Mouse (Mus musculus) hindbrain, embryonic 14.5 days (tissue): ENCODE data around the gene Eprs. TPM values are rescaled to one million over a fixed set of nuclear protein-coding genes. Genes with fewer than 3 reads are reported as not detected.
A peak's percentile ranks its signal among the peaks of the same experiment; 100 is the strongest.

Experiments
- ATAC-seq: fragments of 200-750 bp; cut with Nextera tagmentation; 2 replicates; pipeline ENCODE4 v1.8.0; 2017; ENCODE audit warnings: moderate number of reproducible peaks, mild to moderate bottlenecking, moderate TSS enrichment, moderate library complexity; ENCODE audit not compliant: low FRiP score
- DNase-seq: peaks from one replicate; pipeline ENCODE4 v3.0.0-alpha.2; 2015; ENCODE audit warnings: low spot score
- H3K27ac ChIP-seq: fragments of 300-500 bp; sonication (generic); 2 replicates; pipeline ENCODE4 v1.5.1; 2014; ENCODE audit warnings: mild to moderate bottlenecking, moderate library complexity
- H3K27me3 ChIP-seq: fragments of 300-500 bp; sonication (generic); 2 replicates; pipeline ENCODE4 v1.6.1; 2014; ENCODE audit warnings: mild to moderate bottlenecking, low read length, mixed read lengths; ENCODE audit not compliant: control insufficient read depth, insufficient read depth
- H3K36me3 ChIP-seq: fragments of 300-500 bp; sonication (generic); replicated peaks from 2 replicates; pipeline ENCODE4 v1.6.1; 2014; ENCODE audit not compliant: control insufficient read depth, insufficient read depth
- H3K4me1 ChIP-seq: fragments of 300-500 bp; sonication (generic); replicated peaks from 2 replicates; pipeline ENCODE4 v1.6.1; 2014; ENCODE audit warnings: antibody characterized with exemption, low read length, mixed read lengths; ENCODE audit not compliant: control insufficient read depth, insufficient read depth
- H3K4me2 ChIP-seq: fragments of 300-500 bp; sonication (generic); replicated peaks from 2 replicates; pipeline ENCODE4 v1.6.1; 2014; ENCODE audit warnings: mild to moderate bottlenecking, moderate library complexity
- H3K4me3 ChIP-seq: fragments of 300-500 bp; sonication (generic); replicated peaks from 2 replicates; pipeline ENCODE4 v1.5.1; 2014; ENCODE audit warnings: mild to moderate bottlenecking, low read length
- H3K9ac ChIP-seq: fragments of 300-500 bp; sonication (generic); 2 replicates; pipeline ENCODE4 v1.6.1; 2014
- H3K9me3 ChIP-seq: fragments of 300-500 bp; sonication (generic); 2 replicates; pipeline ENCODE4 v1.6.1; 2016; ENCODE audit warnings: low read length; ENCODE audit not compliant: control insufficient read depth
- WGBS: fragments of 180-500 bp; shearing (Covaris S2); extraction: QIAGEN DNeasy Blood & Tissue Kit; methylation state at CpG from one replicate; pipeline ENCODE4 v1.1.7; 2014; 5-methylcytosine and 5-hydroxymethylcytosine counted together
- polyA plus RNA-seq: library from polyadenylated mRNA; unstranded; fragments of >200 nt; fragmentation: Nextera tagmentation; extraction: Ambion mirVana; gene quantifications from 2 replicates; pipeline ENCODE4 v1.2.1, GENCODE M21; 2014

Gene Eprs
- polyA plus RNA-seq, 1 experiment from 2014 or later: 142 TPM

GRCm38 (mm10) chr1:185452461-185452860, 89.6 kb downstream of the Eprs start:
- H3K4me1 ChIP-seq: 0 out of 2 replicates have a peak, but pooled peaks cover 13% of the 10 kb centered on the region
- no peak overlapping the region for H3K9ac ChIP-seq
- no peaks in the 10 kb centered on the region for H3K9me3 ChIP-seq
- no peak for DNase-seq
- H3K36me3 ChIP-seq: no peaks in the 10 kb centered on the region
- no peak overlapping the region for H3K27ac ChIP-seq
- WGBS: 94% methylated on average over 6 of the region's 6 CpGs
- no peak overlapping the region for H3K4me2 ChIP-seq
- no peak for ATAC-seq
- H3K4me3 ChIP-seq: no peak overlapping the region
- peaks cover 16% of the 10 kb centered on the region; the same call in 1 of the 2 replicates for H3K27me3 ChIP-seq

GRCm38 (mm10) chr1:185454144-185454543, 91.3 kb downstream of the Eprs start:
- no peak overlapping the region for H3K27ac ChIP-seq
- 0 out of 2 replicates have a peak, but pooled peaks cover 13% of the 10 kb centered on the region for H3K4me1 ChIP-seq
- H3K27me3 ChIP-seq: peaks cover 16% of the 10 kb centered on the region; the same call in 1 of the 2 replicates
- peak overlapping the region; percentile 84 for H3K4me2 ChIP-seq
- peak overlapping the region; percentile 64 for H3K4me3 ChIP-seq
- ATAC-seq (peak; percentile 29; the same call in 1 of the 2 replicates), DNase-seq (no peak)
- H3K36me3 ChIP-seq: no peaks in the 10 kb centered on the region
- no peaks in the 10 kb centered on the region for H3K9me3 ChIP-seq
- 36% methylated on average over 4 of the region's 4 CpGs for WGBS
- peak overlapping the region; percentile 74; the same call in 1 of the 2 replicates for H3K9ac ChIP-seq

- Histone ChIP-seq H3K9me3 (no peaks in the 10 kb centered on the region), H3K4me2 (peak within 1 kb of the TSS; percentile 84), H3K4me3 (peak within 1 kb of the TSS; percentile 64), H3K27me3 (peaks cover 16% of the 10 kb centered on the region; the same call in 1 of the 2 replicates), H3K27ac (no peak within 1 kb of the TSS), H3K36me3 (no peaks in the 10 kb centered on the region), H3K9ac (peak within 1 kb of the TSS; percentile 74), H3K4me1 (0 out of 2 replicates have a peak, but pooled peaks cover 13% of the 10 kb centered on the region)
- ATAC-seq (peak; percentile 79), DNase-seq (peak; percentile 67)
- under 1% methylated on average over 18 of the region's 18 CpGs for WGBS
Observed at GRCm38 (mm10) chr1:185454575-185454954, 91.7 kb downstream of the Eprs start, which contains the start of gene Slc30a10. TSS of gene Slc30a10 (plus strand) at chr1:185454848.

DNA sequence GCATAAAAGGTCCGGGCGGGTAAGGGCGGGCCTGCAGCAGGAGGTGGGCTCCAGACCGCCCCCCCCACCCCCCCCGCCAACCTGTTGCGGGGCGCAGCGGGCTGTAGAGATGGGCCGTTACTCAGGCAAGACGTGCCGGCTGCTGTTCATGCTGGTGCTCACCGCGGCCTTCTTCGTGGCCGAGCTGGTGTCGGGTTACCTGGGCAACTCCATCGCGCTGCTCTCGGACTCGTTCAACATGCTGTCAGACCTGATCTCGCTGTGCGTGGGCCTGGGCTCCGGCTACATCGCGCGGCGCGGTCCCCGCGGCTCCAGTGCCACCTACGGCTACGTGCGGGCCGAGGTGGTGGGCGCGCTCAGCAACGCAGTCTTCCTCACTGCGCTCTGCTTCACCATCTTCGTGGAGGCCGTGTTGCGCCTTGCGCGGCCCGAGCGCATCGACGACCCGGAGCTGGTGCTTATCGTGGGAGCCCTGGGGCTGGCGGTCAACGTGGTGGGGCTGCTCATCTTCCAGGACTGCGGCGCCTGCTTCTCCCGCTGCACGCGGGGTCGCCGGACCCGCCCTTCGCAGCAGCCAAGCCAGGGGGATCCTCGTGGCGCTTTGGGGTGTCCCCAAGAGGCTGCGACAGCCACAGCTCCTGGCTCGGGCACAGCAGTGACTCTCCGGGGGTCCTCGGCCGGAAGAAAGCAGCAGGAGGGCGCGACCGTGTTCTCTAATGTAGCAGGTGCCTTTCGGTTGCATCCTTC, 92.3 kb downstream of the Eprs start:
- WGBS: under 1% methylated on average over 67 of the region's 71 CpGs
- H3K4me2 ChIP-seq: peak overlapping the region; percentile 84
- peak overlapping the region; percentile 74 for H3K9ac ChIP-seq
- H3K4me3 ChIP-seq: peak overlapping the region; percentile 64
- no peaks in the 10 kb centered on the region for H3K36me3 ChIP-seq
- peak; percentile 81 for ATAC-seq
- peaks cover 16% of the 10 kb centered on the region; the same call in 1 of the 2 replicates for H3K27me3 ChIP-seq
- peak; percentile 46 for DNase-seq
- H3K27ac ChIP-seq: no peak overlapping the region
- 0 out of 2 replicates have a peak, but pooled peaks cover 13% of the 10 kb centered on the region for H3K4me1 ChIP-seq
- no peaks in the 10 kb centered on the region for H3K9me3 ChIP-seq

DNA sequence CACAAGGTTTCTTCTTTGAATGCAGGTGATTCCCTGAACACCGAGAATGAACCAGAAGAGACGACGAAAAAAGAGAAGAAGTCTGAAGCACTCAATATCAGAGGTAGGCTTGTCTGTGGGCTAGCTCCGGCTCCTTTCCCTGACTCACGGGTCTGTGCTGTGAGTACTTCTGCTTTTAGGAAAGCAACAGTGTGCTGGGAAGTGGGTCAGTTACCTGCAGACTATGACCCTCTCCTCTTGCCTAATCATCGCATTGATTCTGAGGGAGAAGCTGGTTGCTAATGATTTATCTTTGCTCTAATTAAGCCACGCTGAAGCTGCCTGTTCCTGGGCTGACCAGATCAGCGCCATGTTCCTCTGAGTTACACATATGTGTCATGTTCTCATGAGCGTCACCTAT, 93.5 kb downstream of the Eprs start:
- H3K4me3 ChIP-seq: peak overlapping the region; percentile 64
- H3K9ac ChIP-seq: no peak overlapping the region
- DNase-seq (no peak), ATAC-seq (no peak)
- H3K4me1 ChIP-seq: 0 out of 2 replicates have a peak, but pooled peaks cover 13% of the 10 kb centered on the region
- H3K27me3 ChIP-seq: peaks cover 16% of the 10 kb centered on the region; the same call in 1 of the 2 replicates
- WGBS: 85% methylated on average over 9 of the region's 9 CpGs
- H3K9me3 ChIP-seq: no peaks in the 10 kb centered on the region
- H3K36me3 ChIP-seq: no peaks in the 10 kb centered on the region
- peak overlapping the region; percentile 84 for H3K4me2 ChIP-seq
- H3K27ac ChIP-seq: no peak overlapping the region

DNA sequence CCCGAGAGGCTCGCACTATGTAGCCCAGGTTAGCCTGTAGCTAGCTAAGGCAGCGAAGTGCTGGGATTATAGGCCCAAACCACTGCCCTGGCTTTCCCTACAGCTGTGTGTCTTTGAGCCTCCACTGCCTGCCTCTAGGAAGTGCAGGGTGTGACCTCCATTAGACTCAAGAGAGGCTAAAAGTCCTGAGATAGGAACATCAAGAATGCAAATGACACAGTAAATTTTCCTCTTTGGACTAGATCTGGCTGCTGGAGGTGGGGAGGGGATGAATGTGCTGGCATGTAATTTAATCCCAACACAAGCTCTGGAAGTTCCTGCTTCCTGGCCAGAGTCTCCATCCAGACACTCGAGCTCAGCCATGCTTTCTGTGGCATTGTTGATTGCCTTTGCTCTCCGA, 97.3 kb downstream of the Eprs start:
- H3K27ac ChIP-seq: no peak overlapping the region

GRCm38 (mm10) chr1:185462889-185463288, 100.0 kb downstream of the Eprs start:
- WGBS: 59% methylated on average over 5 of the region's 5 CpGs
- no peaks in the 10 kb centered on the region for H3K27me3 ChIP-seq
- no peak overlapping the region for H3K9ac ChIP-seq
- no peak overlapping the region for H3K4me3 ChIP-seq
- peaks cover 9% of the 10 kb centered on the region for H3K36me3 ChIP-seq
- H3K9me3 ChIP-seq: no peaks in the 10 kb centered on the region
- ATAC-seq: no peak
- H3K27ac ChIP-seq: no peak overlapping the region
- H3K4me1 ChIP-seq: no peaks in the 10 kb centered on the region
- no peak overlapping the region for H3K4me2 ChIP-seq
- DNase-seq: no peak

More for the DNA sequence above, 97.3 kb downstream of the Eprs start:
- ATAC-seq (no peak), DNase-seq (no peak)
- H3K27me3 ChIP-seq: peaks cover 10% of the 10 kb centered on the region; the same call in 1 of the 2 replicates
- 88% methylated on average over 5 of the region's 5 CpGs for WGBS
- no peak overlapping the region for H3K4me2 ChIP-seq
- no peaks in the 10 kb centered on the region for H3K9me3 ChIP-seq
- H3K4me3 ChIP-seq: no peak overlapping the region
- H3K36me3 ChIP-seq: peaks cover 9% of the 10 kb centered on the region
- 0 out of 2 replicates have a peak, but pooled peaks cover 6% of the 10 kb centered on the region for H3K4me1 ChIP-seq
- no peak overlapping the region for H3K9ac ChIP-seq

- H3K4me1 ChIP-seq: no peaks in the 10 kb centered on the region
- no peak overlapping the region for H3K27ac ChIP-seq
- no peak for DNase-seq
- no peaks in the 10 kb centered on the region for H3K27me3 ChIP-seq
- no peak overlapping the region for H3K4me3 ChIP-seq
- no peak for ATAC-seq
- no peak overlapping the region for H3K4me2 ChIP-seq
- no peaks in the 10 kb centered on the region for H3K9me3 ChIP-seq
- peaks cover 2% of the 10 kb centered on the region; the same call in 1 of the 2 replicates for H3K36me3 ChIP-seq
- WGBS: 83% methylated on average over 8 of the region's 8 CpGs
- no peak overlapping the region for H3K9ac ChIP-seq
Observed at GRCm38 (mm10) chr1:185469551-185470021, 106.7 kb downstream of the Eprs start.

- Histone ChIP-seq H3K9me3 (no peaks in the 10 kb centered on the region), H3K9ac (no peak overlapping the region), H3K4me1 (no peaks in the 10 kb centered on the region), H3K4me2 (no peak overlapping the region), H3K36me3 (no peaks in the 10 kb centered on the region), H3K4me3 (no peak overlapping the region), H3K27me3 (no peaks in the 10 kb centered on the region), H3K27ac (no peak overlapping the region)
- DNase-seq (no peak), ATAC-seq (no peak)
- 56% methylated on average over 8 of the region's 8 CpGs for WGBS
Observed at GRCm38 (mm10) chr1:185472025-185472720, 109.3 kb downstream of the Eprs start.
